Mouse (Mus musculus) CD4-positive helper T cell, adult 2 months (primary cell): ENCODE measurements around the gene Olfr1222.
"Not testable (repeated sequence)": the region's sequence is repeated elsewhere in the genome, so short reads cannot be mapped to it uniquely, and the experiment has no call there.

ENCODE experiments used
- DNase-seq: peaks from one replicate; pipeline ENCODE4 v3.0.0-alpha.2; 2012; ENCODE audit warnings: low read depth, missing footprints, low spot score

Olfr1222 gene

DNA sequence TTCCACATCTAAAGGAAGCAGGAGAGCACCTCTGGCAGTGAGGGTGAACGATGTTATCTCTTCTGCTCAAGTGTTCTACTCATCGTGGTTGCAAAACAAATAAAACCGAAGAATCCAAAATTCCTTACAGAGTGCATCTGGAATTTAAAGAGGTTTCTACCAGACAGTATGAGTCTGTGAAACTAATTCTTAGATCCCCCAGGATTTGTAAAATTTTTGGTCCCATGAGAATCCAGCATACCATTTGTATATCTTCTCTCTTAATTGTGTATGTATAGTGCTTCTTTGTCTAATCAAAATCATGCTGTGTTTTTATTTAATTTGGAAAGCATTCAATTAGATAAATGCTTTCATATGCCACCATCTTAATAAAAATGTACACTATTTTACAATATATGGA is at the start of gene Olfr1222:
Gene Olfr1222, minus strand, starts transcription at position 101 of the 400 bp plus-strand sequence.
- DNase-seq = no peak

DNA sequence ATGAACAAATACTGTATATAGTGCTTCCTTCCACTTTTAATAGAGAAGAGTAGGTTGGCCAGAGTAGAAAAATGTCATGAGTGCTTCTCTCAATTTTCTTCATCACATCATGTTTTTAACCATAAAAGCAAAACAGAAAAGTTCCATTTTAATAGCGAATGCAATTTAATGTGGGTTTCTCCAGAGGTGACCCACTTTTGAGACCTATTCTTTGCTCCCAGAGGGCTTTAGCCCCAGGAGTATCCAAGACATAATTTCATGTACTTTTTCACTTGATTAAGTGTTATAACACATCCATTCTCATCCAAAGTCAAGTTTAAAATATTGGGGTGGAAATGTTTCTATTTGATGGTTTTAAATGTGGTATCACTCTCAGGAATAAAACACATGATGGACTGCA is 41.7 kb upstream of the Olfr1222 start, which contains the start of gene Olfr1225:
Gene Olfr1225, minus strand, starts transcription at position 101 of the 400 bp plus-strand sequence.
- no peak for DNase-seq

DNA sequence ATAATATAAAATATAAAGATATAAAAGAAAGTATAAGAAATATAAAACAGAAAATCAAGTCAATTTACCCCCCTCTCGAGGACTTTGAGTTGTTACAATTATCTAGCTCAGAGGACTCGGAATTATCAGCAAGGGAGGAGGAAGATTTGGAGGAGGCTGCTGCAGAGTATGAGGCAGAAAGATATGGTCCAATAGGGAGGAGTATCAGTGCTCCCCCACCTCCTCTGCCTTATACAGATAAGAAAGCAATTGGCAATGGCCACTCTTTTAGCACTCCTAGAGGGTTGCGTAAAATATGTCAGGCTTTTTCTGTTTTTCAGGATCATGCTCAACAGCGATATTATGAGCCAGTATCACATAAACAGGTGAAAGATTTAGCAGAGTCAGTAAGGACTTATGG is 31.9 kb upstream of the Olfr1222 start:
- not testable (repeated sequence) for DNase-seq

DNA sequence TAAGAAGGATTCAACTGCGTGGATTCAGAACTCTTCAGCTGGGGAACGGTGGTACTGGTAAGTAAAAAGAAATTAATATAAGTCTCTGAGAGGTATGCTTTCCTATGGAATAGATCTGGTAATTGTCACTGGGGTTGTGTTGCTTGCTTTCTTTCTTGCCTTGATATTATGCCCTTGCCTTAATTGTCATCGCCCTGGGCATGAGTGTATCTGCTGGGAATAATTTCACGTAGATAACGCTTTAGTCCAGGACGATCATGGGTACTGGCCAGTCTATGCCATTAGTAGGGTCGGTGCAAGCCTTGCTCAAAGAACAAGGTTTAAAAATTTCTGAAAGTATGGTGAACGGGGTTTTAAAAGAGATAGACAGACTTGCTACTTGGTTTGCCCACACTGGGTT is 31.1 kb upstream of the Olfr1222 start, which contains the start of gene Olfr1224-ps1:
Gene Olfr1224-ps1, minus strand, starts transcription at position 101 of the 400 bp plus-strand sequence.
- not testable (repeated sequence) for DNase-seq

DNA sequence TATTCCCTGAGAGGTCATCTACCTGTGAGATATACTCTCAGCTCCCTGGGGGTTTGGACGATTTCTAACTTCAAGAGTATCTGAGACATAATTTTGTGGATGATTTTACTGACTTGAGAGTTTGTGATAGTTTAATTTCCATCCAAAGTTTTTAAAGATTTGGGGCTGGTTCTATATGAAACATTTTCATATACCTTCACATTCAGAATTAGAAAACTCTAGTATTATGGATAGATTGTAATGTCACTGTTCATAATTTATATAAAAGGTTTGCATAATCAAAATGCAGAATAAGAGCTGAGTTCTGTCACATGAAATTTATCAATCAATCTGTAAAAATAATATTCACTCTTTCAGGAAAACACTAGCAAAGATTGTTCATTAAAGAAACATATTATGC is 18.6 kb upstream of the Olfr1222 start, which contains the start of gene Olfr1223:
Gene Olfr1223, minus strand, starts transcription at position 101 of the 400 bp plus-strand sequence.
- no peak for DNase-seq

DNA sequence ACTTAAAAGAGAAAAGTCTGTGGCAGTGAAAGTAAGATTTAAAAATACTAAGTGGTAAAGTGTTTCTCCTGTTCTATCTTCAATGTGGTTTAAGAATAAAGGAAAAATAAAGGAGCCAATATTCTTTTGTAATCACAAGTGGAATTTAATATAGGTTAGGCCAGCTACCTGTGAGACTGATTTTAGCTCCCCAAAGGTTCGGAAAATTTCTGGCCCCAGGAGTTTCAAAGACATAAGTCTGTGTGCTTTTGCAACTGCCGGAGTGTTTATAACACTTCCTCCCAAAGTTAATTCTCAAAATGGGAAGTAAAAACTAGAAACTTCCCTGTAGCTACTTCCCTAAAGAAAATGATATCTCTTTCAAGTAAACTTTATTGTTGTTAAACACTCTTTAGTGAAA is 15.7 kb downstream of the Olfr1222 start, which contains the start of gene Olfr1221:
Gene Olfr1221, minus strand, starts transcription at position 101 of the 400 bp plus-strand sequence.
- no peak for DNase-seq

DNA sequence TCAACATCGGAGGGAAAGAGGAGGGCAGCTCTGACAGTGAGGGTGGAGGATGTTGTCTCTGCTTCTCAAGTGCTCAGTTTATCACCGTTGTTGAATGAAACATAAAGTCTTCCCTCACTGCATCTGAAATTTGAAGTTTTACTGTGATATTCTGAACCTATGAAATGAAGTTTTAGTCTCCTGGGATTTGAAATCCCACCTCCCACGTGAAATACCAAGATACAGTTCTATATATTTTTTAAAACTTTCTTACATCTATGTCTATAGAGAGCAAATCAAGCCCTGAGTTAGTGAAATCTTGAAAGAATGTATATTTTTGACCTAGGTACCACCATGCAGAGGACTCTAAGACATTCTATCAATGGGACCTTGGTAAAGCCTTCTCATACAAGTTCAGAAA is 26.1 kb downstream of the Olfr1222 start, which contains the start of gene Olfr1220:
Gene Olfr1220, minus strand, starts transcription at position 101 of the 400 bp plus-strand sequence.
- DNase-seq = no peak

DNA sequence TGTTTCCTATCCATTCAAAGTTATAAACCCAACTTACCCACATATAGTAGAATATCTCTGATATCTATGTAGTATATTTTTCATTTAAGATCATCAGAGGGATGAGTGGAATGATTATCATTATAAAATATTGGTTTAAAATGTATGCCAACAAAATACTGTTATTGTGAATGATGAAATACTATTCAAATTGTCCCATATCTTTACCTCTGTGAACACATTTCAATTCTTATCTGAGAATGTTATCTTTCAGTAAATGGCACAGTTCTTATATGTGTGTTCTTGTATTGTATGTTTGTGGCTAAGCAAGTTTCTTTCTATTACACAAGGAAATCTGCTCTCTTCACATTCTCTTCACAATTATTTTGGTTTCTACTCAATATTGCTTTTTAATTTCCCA is 27.2 kb downstream of the Olfr1222 start:
- DNase-seq = no peak

DNA sequence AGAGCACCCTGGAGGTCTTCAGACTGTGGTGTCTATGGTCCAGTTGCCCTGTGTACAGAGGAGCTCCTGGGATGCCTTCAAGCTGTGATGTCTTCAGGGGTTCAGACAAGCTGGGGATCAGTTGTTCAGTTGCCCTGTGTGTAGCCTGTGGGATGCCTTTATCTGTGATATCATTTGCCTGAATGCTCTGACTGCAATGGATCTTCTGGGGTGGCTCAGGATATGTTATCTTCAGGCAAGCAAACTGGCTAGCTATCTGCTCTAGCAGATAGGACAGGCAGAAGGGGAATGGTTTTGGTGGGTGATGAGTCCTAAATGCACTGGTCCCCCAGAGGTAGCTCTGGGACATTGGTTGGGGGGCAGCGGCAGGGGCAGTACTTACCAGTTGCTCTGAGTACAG is 39.0 kb downstream of the Olfr1222 start:
- DNase-seq = no peak

DNA sequence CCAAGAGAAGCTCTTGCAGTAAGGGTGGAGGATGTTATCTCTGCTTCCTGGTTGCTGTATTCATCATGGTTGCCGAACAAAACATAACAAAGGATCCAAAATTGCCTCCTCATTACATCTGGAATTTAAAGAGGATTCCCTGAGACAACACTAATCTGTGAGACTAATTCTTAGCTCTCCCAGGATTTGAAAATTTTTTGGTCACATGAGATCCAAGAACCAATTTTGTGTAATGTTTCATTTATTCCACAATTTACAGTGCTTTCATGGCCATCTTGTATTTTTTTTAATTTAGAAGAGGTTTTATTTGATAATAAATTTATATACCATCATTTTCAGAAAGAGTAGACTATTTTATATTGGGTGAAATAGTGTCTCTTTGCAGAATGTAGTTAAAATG is 49.4 kb downstream of the Olfr1222 start, which contains the start of gene Olfr1219:
Gene Olfr1219, minus strand, starts transcription at position 101 of the 400 bp plus-strand sequence.
- no peak for DNase-seq

DNA sequence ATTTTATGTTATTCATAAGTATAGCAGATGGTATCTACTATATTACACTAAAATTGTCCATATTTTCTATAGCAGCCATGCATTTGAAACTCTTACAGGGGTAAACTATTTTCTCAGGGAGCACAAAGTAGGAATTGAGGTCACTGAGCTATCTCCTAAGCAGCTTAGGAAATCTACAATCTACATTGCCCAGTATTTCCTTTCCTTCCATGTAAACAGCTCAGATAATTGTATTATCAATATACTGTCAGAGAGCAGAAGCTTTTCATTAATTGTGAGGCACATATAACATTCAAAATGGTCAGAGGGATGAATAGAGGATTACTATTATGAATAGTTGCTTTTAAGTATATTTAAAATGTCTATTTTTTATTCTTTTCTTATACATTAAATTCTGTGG is 51.4 kb downstream of the Olfr1222 start:
- no peak for DNase-seq
